Mouse (Mus musculus) thymus, postnatal 36 days (tissue): ENCODE data around the gene Aebp1.

Source experiments
- DNase-seq, 2 experiments: peaks; one replicate each; pipeline ENCODE4 v3.0.0; 2022; ENCODE audit warnings: mixed read lengths in 2 of 2

Aebp1 gene

DNA sequence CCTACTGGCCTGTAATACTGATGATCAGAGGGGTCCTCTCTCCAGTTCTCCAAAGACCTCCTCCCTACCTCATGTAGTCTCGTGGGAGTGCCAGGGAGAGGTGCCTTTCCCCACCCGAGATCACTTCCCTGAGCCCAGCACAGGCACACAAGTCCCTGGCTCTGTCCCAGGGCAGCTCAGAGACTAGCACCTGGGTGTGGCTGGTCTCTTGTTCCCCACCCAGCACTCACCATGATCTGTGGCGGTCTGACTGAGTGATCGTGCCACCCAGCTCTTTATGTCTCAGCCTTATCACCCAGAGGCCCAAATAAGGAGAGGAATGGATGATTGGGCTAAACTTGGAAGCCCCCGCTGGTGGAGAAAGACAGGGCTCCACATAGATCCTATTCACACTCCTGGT is 36.8 kb downstream of the Aebp1 start, which contains the start of gene Myl7:
Gene Myl7 (minus strand): TSS at position 252 of the 400 bp plus-strand sequence.
- DNase-seq = no peak

DNA sequence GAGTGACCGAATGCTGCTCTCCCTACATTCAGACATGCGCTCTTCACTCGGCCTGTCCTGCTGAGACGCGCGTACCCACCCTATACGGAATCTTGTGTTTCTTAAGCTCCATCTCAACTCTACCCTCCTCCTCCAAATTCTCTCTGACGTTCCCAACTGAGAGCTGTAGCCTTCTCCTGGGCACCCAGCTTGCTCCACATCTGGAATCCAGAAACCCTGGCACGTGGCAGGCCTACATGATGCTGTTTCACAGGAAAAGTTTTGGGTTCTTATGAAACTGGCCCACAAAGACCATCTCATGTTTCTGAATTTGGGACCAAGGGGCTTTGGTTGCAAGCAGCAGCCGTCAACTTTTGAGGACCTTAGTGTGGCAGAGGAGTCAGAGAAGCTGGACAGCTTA is 37.5 kb downstream of the Aebp1 start:
- no peak for DNase-seq

DNA sequence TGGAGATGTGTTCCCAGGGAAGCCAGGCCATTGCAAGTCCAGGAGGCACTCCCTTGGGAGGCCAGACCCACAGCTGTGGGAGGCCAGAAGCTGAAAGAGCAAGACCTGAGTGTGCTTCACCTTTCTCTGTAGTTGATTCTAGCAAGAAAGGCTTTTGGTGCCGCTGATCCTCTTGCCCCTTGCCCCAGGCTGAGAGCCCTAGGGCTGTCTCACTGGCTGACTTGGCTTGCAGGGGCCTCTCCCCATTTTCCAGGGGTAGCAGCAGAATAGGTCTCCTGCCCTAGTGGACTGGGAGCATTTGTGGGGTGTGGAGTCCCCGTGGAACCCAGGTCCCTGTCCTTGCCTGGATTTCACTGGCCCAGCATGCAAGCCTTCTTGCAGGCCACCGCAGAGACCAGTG is 39.6 kb downstream of the Aebp1 start:
- DNase-seq = no peak

DNA sequence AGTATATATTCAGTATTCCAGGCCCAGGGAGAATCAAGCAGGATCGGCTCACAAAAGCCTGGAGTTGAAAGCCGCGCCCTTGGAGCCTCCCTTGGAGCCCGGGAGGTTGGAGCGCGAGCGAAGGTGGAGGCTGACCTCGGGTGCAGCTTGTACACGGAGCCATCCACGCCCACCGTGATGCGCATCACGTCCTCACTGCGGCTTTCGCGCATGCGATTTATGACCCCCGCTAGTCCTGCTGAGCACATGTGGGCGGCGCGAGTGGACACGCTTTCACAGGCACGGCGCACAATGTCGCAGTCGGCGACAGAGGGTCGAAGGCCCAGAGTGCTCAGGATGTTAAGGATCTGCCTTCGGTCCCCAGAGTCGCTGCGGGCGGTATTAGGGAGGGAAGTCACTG is 40.2 kb downstream of the Aebp1 start:
- no peak for DNase-seq

DNA sequence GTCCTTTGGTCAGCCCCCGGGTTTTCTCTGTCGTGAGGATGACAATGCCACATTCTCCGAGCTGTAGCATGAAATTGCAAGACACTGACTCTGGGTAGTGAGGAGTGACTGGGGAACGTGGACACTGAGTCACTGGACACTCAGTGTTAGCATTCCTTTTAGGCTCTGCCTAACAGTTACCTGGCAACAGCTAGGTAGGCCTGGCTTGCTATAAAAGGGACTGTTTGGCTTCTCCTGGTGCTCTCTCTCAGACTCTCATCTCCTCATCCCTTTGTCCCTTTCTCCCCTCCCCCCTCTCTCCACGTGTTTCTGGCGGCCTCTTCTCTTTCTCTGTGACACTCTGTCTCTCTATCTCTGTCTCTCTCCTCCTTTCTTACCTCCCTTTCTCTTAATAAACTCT is 40.6 kb downstream of the Aebp1 start:
- DNase-seq = no peak

DNA sequence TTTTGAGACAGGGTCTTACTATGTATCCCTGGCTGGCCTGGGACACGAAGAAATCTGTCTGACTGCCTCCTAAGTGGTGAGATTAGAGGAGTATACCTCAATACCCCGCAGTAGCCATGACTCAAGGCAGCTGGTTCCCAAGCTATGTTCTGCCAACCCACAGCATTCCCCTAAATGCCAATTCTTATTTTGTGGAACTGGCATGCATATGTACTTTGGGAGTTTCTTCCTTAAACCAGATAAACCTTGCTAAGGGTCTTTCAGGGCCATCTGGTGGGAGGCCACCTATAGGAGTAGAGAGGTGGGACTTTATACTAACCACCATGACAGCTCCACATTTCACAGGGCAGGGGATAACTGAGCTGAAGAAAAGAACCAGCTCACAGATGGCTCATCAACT is 42.1 kb downstream of the Aebp1 start:
- DNase-seq = no peak

DNA sequence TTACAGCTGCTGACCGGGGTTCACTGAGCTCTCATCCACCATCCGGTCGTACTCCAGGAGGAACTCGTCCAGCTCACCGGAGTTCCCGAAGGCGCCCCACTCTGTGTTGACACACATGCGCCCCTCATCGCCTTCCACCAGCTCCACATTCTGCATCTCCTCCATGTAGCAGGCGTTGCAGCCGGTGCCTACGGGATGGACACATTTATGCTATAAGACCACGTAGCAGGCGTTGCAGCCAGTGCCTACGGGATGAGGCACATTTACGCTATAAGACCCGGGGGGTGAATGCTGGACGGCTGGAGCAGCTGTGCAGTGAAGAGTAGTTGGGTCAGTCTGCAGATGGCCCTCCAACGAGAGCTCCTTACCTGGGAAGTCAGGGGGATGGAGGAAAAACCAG is 42.6 kb downstream of the Aebp1 start:
- no peak for DNase-seq

DNA sequence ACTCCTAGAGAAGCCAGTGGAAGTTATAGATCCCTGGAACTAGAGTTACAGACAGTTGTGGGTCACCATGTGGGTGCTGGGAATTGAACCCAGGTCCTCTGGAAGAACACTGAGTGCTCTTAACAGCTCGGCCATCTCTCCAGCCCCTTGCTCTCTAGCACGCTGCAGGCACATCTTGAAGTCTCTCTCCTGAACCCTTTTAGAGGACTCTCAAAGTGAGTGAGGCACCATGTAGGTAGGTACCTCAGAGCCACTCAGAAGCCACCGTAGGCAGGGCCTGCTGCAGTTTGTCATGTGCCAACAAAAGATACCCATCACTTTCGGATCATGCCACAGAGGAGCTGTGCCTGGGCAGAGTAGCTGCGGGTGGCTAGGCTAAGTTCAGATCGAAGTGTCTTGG is 43.1 kb downstream of the Aebp1 start:
- DNase-seq = no peak

DNA sequence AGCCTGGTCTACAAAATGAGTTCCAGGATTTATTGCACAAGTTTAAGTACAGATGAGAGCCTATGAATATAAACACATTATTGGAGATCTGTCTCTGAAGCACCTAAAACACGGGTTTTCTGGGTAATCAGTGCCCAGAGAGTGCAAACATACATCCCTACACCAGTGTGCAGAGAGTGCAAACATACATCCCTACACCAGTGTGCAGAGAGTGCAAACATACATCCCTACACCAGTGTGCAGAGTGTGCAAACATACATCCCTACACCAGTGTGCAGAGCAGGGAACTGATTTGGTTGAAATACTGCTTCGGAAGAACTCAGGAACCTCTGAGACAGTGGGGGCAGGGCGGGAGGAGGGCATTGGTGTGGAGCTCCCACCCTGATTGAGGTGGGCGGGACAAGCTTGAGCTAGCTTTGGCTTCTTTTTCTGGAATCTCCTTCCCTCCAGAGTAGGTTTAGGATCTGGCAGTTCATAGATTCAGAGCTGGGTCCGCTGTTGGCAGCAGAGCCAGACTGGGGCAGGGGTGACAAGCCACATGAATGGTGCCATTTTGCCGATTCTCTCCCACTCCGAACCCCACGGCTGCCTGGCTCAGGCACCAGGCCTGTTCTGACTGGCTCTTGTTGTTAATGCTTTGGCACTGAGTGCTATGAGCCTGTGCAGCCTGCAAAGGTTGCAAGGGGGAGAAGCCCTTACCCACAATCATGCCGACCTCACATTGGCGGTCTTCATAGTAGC is 44.2 kb downstream of the Aebp1 start:
- no peak for DNase-seq

DNA sequence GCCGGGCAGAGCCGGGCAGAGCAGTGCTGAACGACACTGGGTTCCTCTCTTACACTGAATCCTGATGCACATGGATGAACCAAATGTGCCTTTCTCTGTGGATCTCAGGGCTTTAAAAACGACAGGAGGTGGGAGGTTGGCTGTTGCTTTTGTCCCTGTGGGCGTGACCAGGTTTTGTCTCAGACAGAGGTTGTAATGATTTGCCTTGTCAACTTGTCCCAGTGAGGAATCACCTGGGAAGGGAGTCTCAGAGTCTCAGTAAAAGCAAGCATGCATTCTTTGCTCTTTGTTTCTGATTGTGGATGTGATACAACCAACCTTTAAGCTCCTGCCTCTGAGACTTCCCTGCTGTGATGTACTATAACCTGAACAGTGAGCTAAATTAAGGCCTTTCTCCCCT is 45.3 kb downstream of the Aebp1 start:
- no peak for DNase-seq

DNA sequence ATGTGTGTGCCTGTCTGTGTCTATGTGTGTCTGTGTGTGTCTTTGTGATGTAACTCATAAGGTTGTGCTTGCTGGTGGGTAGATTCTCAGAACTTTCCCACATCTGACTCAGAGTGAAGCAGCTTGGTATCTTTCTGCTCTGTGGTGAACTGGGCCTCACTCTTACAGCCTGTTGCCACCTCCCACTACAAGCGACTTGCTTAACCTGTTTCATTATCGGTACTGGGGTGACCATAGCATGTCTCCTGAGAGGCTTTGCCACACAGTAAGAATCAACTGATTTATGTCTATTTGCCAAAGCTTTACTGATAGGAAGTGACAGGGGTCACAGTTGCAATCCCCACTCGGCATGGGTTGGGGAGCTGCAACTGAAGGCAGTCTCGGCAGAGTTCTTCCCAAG is 46.9 kb downstream of the Aebp1 start:
- no peak for DNase-seq

DNA sequence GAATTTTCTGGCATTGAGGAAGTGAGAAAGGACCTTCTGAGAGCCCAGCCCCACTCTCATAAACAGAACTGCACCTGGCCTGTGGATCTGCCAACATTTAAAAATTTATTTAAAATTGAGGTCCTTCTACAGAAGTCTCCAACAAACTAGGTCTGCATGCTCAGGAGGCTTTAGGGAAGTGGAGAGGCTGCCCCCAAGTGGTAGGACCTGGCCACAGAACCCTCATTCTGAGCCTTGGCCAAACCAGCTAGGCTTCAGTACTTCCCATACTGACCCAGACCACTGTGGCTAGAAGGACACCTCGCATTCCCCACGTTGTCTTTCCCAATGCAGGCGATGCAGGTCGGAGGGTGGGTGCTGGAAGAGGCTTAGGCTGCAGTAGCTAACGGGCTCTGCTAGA is 50.9 kb downstream of the Aebp1 start:
- peak; percentile 36 to 40 for DNase-seq

DNA sequence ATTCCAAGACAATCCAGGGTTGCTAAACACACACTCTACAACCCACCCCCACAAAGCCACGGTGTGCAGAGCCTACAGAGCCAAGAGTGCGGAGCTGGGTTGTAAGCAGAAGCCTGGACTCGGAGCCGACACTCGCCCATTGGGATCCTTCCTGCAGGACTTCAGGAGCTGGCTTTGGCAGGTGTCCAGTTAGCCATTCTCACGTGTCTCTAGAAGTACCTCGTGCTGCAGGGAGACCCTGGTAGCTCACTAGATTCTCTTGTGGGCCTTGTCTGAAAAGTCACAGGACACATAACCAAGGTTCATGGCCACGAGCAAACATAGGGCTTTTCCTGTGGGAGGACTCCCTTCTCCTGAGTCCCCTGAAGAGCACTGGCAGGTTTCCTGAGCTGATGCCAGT is 51.5 kb downstream of the Aebp1 start:
- no peak for DNase-seq

DNA sequence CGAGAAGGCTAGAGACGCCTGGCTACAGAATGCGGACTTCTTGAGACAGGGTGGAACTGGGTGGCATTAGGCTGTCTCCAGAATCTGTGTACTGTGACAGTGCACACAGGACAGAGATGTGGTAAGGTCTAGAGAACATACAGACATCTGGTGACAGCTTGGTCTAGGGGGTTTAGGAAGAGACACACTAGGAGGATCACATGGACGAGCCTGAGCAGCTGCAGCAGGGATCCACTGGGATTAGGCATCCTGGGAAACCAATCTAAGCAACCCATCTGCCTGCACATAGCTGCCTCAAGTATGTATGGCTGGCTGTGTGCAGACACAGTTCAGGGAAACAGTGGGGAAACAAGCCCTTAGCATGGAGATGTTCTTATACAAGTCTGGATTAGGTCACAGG is 52.2 kb downstream of the Aebp1 start:
- DNase-seq = no peak

DNA sequence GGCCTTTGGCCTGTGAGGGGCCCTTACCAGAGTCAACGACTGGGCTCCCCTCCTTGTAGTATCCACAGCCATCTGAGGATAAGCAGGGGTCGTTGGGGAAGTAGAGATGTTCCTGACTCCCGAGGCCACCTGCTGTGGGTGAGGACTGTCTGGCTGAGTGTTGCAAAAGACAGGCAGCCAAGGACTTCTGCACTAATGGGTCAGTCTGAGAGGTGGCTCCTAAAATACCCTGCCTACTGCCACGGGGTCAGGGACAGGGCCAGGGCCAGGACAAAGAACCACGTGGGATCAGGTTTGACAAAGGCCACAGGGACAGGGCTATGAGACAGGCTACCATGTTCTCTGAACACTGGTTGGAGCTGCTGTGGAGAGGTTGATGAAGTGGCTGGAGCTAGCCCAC is 53.2 kb downstream of the Aebp1 start:
- DNase-seq = no peak

DNA sequence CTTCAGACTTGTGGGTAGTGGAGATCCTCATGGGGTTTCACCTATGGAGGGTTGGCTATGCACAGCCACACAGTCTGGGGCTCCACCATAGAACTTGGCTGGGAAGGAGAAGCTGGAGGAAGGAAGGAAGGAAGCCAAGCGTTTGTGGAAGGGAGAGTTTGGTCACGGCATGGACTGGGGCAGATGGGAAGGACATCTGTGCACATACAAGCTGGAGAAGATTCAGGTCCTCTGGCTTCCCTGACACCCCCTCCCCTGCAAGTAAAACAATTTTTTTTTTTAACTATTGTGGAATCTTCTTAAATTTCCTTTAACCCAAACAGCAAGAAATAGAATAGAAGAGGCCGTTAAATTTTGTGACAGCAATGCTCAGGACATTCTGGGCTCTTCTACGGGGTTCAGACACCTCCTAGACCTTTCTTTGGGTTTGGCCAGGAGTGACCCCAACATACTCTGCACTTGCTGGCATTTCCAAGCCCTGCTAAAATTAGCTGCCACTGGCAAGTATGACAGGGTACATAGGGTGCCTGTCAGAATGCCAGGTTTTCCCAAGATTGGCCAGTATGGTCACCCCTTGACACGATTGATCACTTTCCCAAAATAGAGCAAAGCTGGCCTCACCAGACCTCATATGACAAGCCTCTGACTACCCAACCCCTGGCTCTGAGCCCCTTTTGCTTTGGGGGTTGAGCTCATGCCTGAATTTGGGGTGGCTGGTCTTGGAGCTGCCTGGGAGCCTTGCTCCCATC is 53.9 kb downstream of the Aebp1 start:
- no peak for DNase-seq

DNA sequence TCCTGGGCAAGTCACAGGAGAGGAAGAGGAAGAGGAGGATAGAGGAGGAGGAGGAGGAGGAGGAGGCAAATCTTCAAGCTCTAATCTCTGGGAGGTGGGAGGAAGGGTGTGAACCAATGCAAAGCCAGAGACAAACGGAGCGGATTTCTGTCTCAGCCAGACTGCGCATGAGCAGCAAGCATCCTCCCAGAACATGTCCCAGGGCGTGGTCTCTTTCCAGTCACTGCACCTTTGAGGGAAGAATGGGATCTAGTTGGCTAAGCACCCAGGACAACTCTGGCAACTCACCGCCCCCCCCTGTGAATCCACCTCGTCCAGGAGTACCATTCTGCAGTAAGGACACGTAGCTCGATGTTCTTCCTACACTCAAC is 54.4 kb downstream of the Aebp1 start:
- DNase-seq = no peak

DNA sequence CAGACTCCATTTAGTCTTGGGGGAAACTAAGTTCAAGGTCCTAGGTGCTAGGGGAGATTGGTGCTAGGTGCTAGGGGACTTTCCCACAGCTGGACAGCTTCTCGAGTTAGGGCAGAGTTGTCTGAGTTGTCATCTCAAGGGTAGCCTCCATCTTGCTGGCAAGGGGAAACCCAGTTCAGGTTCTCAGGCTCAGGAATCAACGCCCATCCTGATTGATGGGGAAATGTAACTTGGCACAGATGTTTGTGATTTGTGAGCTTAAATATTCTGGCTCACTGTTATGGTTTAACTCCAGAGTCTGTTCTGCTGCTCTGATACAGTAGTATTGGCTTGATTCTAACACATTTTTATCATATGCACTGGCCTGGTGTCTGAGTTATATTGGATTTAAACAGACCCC is 56.4 kb downstream of the Aebp1 start:
- no peak for DNase-seq

DNA sequence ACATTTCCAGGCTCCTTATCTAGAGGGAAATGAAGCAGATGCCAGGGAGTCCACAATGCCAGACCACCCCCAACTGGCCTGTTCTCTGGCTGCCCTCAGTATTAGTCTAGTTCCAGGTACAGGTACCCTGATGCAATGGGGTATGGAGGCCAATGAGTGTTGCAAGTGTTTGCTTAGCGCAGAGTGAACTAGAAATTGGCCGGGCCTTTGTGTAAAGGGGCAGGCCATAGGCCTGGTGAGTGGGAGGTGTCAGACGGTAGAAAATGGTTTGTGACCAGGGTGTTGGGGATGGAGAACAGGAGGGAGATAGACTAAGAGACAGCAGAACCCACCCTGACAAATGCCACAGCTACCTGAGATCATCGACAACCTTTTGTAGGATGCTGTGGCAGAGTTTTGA is 57.9 kb downstream of the Aebp1 start:
- no peak for DNase-seq

DNA sequence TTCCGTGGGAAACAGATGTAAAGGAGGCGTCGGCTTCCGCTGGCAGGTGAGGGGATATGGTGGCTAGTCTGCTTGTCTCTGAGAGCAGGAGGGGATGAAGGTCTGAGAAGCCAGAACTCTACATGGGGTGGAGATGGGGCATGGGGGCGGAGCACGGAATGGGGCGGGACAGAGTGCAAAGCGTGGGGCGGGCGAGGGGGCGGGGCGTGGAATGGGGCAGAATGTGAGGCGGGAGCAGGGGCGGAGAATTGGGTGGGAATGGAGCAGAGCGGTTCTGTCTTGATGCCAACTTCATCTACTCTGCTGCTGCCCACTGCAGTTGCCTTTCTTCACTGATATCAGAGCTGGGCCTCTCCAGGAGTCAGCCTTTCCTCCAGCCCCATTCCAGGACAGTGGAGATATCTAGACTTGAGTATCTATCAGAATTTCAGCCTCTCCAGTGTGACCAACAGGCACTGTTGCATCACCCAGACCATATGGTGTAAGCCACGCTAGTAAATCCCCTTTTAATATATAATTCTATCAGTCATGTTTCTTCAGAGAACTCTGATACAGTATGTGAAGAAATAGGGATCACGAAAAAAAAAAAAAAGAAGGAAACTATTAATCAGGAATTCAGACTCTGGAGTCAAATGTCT is 58.7 kb downstream of the Aebp1 start:
- peak; percentile 16 to 33 for DNase-seq
